10 mouse cellular contexts compared by ENCODE assay signal in genomic region chr4:129209504-129209903, GRCm38 (mm10). TPM values are rescaled to one million over a fixed set of nuclear protein-coding genes. Genes with fewer than 3 reads are reported as not detected.
A peak's percentile ranks its signal among the peaks of the same experiment; 100 is the strongest.
DNase-seq lines count a peak whose midpoint lies in the region; ATAC-seq and TF ChIP-seq lines count a peak whose summit lies in the region.
"Had no signal": no experiment of that assay in that cellular context is flagged by ENCODE, and none has a peak within 500 bp of the region (broad histone marks: within the 10 kb centered on the region; RNA-seq: fewer than 3 reads in every experiment).

No protein-coding gene starts in this region.

- 74% methylated on average over 7 of the region's 7 CpGs for WGBS in limb, embryonic 11.5 days
- WGBS in limb, embryonic 10.5 days = 72% methylated on average over 7 of the region's 7 CpGs

- no peak overlapping the region for H3K9ac ChIP-seq in limb, embryonic 11.5 days (ENCODE audit: low read length)
- no peak overlapping the region for H3K9ac ChIP-seq in ES-E14 (ENCODE audit: insufficient read depth, low read depth, low read length, poor library complexity, severe bottlenecking)

- no peak for ATAC-seq in limb, embryonic 11.5 days (ENCODE audit: insufficient number of reproducible peaks, low FRiP score, low TSS enrichment, low read depth)

- peak; percentile 28; the same call in 1 of the 2 replicates for TF ChIP-seq CTCF in bone marrow macrophage, adult 2 months (IDR thresholded peaks at IDR 0.05; ENCODE audit: low read depth, low read length)

- H3K36me3 ChIP-seq in limb, embryonic 11.5 days (ENCODE audit: control insufficient read depth, insufficient read depth, low read length) = peaks cover 43% of the 10 kb centered on the region
- H3K36me3 ChIP-seq in limb, embryonic 10.5 days = peaks cover 96% of the 10 kb centered on the region
- H3K36me3 ChIP-seq in ES-E14 (ENCODE audit: control insufficient read depth, insufficient read depth, low read length, poor library complexity, severe bottlenecking) (peaks cover 59% of the 10 kb centered on the region), myocyte (ENCODE audit: control insufficient read depth, insufficient read depth) (peaks cover 80% of the 10 kb centered on the region)

- no peaks in the 10 kb centered on the region for H3K79me2 ChIP-seq in myocyte (ENCODE audit: control insufficient read depth, insufficient read depth)

- H3K4me3 ChIP-seq in limb, embryonic 11.5 days (ENCODE audit: low read depth, low read length) = no peak overlapping the region
- no peak overlapping the region for H3K4me3 ChIP-seq in limb, embryonic 10.5 days
- no peak overlapping the region for H3K4me3 ChIP-seq in ES-E14 (ENCODE audit: insufficient read depth in 1 of 2, low read depth in 1 of 2, low read length in 2 of 2, poor library complexity in 1 of 2, severe bottlenecking in 1 of 2)
- no peak overlapping the region for H3K4me3 ChIP-seq in bone marrow macrophage, adult 2 months (ENCODE audit: insufficient read depth, low read length)
- no peak overlapping the region for H3K4me3 ChIP-seq in myocyte

- no peaks in the 10 kb centered on the region for H3K4me1 ChIP-seq in limb, embryonic 11.5 days (ENCODE audit: control insufficient read depth, insufficient read depth, low read length)
- no peaks in the 10 kb centered on the region for H3K4me1 ChIP-seq in limb, embryonic 10.5 days
- H3K4me1 ChIP-seq in ES-E14 (ENCODE audit: control insufficient read depth in 2 of 2, insufficient read depth in 2 of 2, low read length in 2 of 2, poor library complexity in 1 of 2) = 0 out of 4 replicates have a peak, but pooled peaks cover 0 to 2% of the 10 kb centered on the region in 2 experiments
- H3K4me1 ChIP-seq in bone marrow macrophage, adult 2 months (ENCODE audit: control insufficient read depth, insufficient read depth, low read length) = no peaks in the 10 kb centered on the region

- H3K4me2 ChIP-seq in limb, embryonic 11.5 days (ENCODE audit: low read depth, severe bottlenecking) = no peak overlapping the region
- no peak overlapping the region for H3K4me2 ChIP-seq in myocyte (ENCODE audit: low read depth)

- no peaks in the 10 kb centered on the region for H3K9me3 ChIP-seq in limb, embryonic 11.5 days (ENCODE audit: control insufficient read depth, low read length)
- no peaks in the 10 kb centered on the region for H3K9me3 ChIP-seq in limb, embryonic 10.5 days (replicated peaks)
- no peaks in the 10 kb centered on the region for H3K9me3 ChIP-seq in ES-E14 (ENCODE audit: control insufficient read depth, insufficient read depth, low read depth, low read length)

- TF ChIP-seq POLR2A in bone marrow macrophage, adult 2 months (IDR thresholded peaks at IDR 0.05; ENCODE audit: borderline replicate concordance, low read depth, low read length) = no peak
- TF ChIP-seq POLR2A in myocyte (IDR thresholded peaks at IDR 0.05; ENCODE audit: insufficient read length, low read depth) = no peak

- in situ Hi-C loops in ES-E14 (cut with MboI; ENCODE audit: low sequenced_read_pairs in 2 of 2, unreplicated experiment in 2 of 2) = no loop called here

- H3K27me3 ChIP-seq in limb, embryonic 11.5 days (ENCODE audit: control insufficient read depth, insufficient read depth, low read length) = no peaks in the 10 kb centered on the region
- no peaks in the 10 kb centered on the region for H3K27me3 ChIP-seq in limb, embryonic 10.5 days (ENCODE audit: low read depth, poor library complexity, severe bottlenecking)
- H3K27me3 ChIP-seq in myocyte (ENCODE audit: control insufficient read depth, insufficient read depth, insufficient read length) = no peaks in the 10 kb centered on the region

- peak; percentile 25 for DNase-seq in limb, embryonic 11.5 days (ENCODE audit: low spot score)
- DNase-seq in limb, embryonic 10.5 days (ENCODE audit: low spot score) = no peak
- DNase-seq in ES-E14 (ENCODE audit: low read depth, low spot score) = no peak
- DNase-seq in urinary bladder, postnatal 36 days (ENCODE audit: low spot score in 2 of 2) = no peak
- no peak for DNase-seq in layer of hippocampus, adult 9-11 months
- DNase-seq: gastrocnemius, postnatal 10 days; kidney, adult 9 months had no signal

- H3K27ac ChIP-seq in limb, embryonic 11.5 days (replicated peaks; ENCODE audit: low read depth, low read length) = no peak overlapping the region
- no peak overlapping the region for H3K27ac ChIP-seq in limb, embryonic 10.5 days
- no peak overlapping the region for H3K27ac ChIP-seq in ES-E14 (ENCODE audit: insufficient read depth, low read depth, low read length, poor library complexity, severe bottlenecking)
- no peak overlapping the region for H3K27ac ChIP-seq in bone marrow macrophage, adult 2 months (ENCODE audit: insufficient read depth, low read depth, low read length)
- H3K27ac ChIP-seq: macrophage had no signal

- H3ac ChIP-seq in myocyte (ENCODE audit: control insufficient read depth, insufficient read length) = no peak overlapping the region

TF ChIP-seq in ES-E14, 5 proteins besides CTCF, POLR2A, EP300 and RAD21:
- no peak for TF ChIP-seq HCFC1 (IDR thresholded peaks at IDR 0.05; ENCODE audit: borderline replicate concordance, insufficient read depth, low read length)
- TF ChIP-seq ZC3H11A (IDR thresholded peaks at IDR 0.05; ENCODE audit: borderline replicate concordance, low read depth, low read length) = 0 out of 2 replicates have a peak, but pooled peaks have one; percentile 42

TF ChIP-seq in myocyte, 11 proteins besides CTCF, POLR2A, EP300 and RAD21:
- TF ChIP-seq E2F4 (IDR thresholded peaks at IDR 0.05; ENCODE audit: insufficient read depth) (no peak), USF1 (IDR thresholded peaks at IDR 0.05; ENCODE audit: low read depth) (peak; percentile 3)

RNA-seq across cellular contexts. Expression of gene Yars, which starts 19.9 kb away (rescaled TPM):
- 83.1 and 84.8 TPM in 2 replicates for polyA plus RNA-seq in limb, embryonic 11.5 days (2014; fragmentation: Nextera tagmentation; extraction: Ambion mirVana)
- polyA plus RNA-seq in limb, embryonic 10.5 days (2016; fragmentation: Nextera tagmentation; extraction: Ambion mirVana) = 98.9 and 103 TPM in 2 replicates
- 125 and 136 TPM in 2 replicates for total RNA-seq in ES-E14 (2012; rRNA removed)
- 18.0 and 21.7 TPM in 2 replicates for polyA plus RNA-seq in bone marrow macrophage, adult 2 months (2012; ENCODE audit: insufficient read depth, insufficient read length, missing spikeins)
- polyA plus RNA-seq in myocyte (2012; fragmentation: generic; extraction: Trizol) = 183 TPM

RNA-seq across cellular contexts. Expression of gene S100pbp, which starts 20.0 kb away (rescaled TPM):
- 30.5 and 32.3 TPM in 2 replicates for polyA plus RNA-seq in limb, embryonic 11.5 days (2014; fragmentation: Nextera tagmentation; extraction: Ambion mirVana)
- polyA plus RNA-seq in limb, embryonic 10.5 days (2016; fragmentation: Nextera tagmentation; extraction: Ambion mirVana) = 29.7 and 34.5 TPM in 2 replicates
- 25.5 and 25.7 TPM in 2 replicates for total RNA-seq in ES-E14 (2012; rRNA removed)
- polyA plus RNA-seq in bone marrow macrophage, adult 2 months (2012; ENCODE audit: insufficient read depth, insufficient read length, missing spikeins) = 25.9 and 26.8 TPM in 2 replicates
- 7.8 TPM for polyA plus RNA-seq in myocyte (2012; fragmentation: generic; extraction: Trizol)

RNA-seq across cellular contexts. Expression of gene C77080, which starts 51.7 kb away (rescaled TPM):
- 3.7 and 4.2 TPM in 2 replicates for polyA plus RNA-seq in limb, embryonic 11.5 days (2014; fragmentation: Nextera tagmentation; extraction: Ambion mirVana)
- polyA plus RNA-seq in limb, embryonic 10.5 days (2016; fragmentation: Nextera tagmentation; extraction: Ambion mirVana) = 4.0 and 4.1 TPM in 2 replicates
- total RNA-seq in ES-E14 (2012; rRNA removed) = 14.4 and 22.5 TPM in 2 replicates
- 5.0 and 6.3 TPM in 2 replicates for polyA plus RNA-seq in bone marrow macrophage, adult 2 months (2012; ENCODE audit: insufficient read depth, insufficient read length, missing spikeins)
- 25.4 TPM for polyA plus RNA-seq in myocyte (2012; fragmentation: generic; extraction: Trizol)
